Mouse (Mus musculus) hindbrain, embryonic 11.5 days (tissue): ENCODE data around the gene Ctcf. TPM values are rescaled to one million over a fixed set of nuclear protein-coding genes. Genes with fewer than 3 reads are reported as not detected.
A peak's percentile ranks its signal among the peaks of the same experiment; 100 is the strongest.

Experiments used
- ATAC-seq: fragments of 200-750 bp; cut with Nextera tagmentation; 2 replicates; pipeline ENCODE4 v1.8.0; 2017; ENCODE audit warnings: mild to moderate bottlenecking, moderate TSS enrichment, moderate library complexity; ENCODE audit not compliant: low FRiP score
- DNase-seq: peaks from one replicate; pipeline ENCODE4 v3.0.0-alpha.2; 2015; ENCODE audit warnings: low spot score
- H3K27ac ChIP-seq: fragments of 300-500 bp; sonication (generic); 2 replicates; pipeline ENCODE4 v1.5.1; 2014; ENCODE audit warnings: mild to moderate bottlenecking, low read depth, low read length
- H3K27me3 ChIP-seq: fragments of 300-500 bp; sonication (generic); 2 replicates; pipeline ENCODE4 v1.6.1; 2014; ENCODE audit warnings: mild to moderate bottlenecking, low read length, moderate library complexity, mixed read lengths; ENCODE audit not compliant: control insufficient read depth, insufficient read depth
- H3K36me3 ChIP-seq: fragments of 300-500 bp; sonication (generic); 2 replicates; pipeline ENCODE4 v1.6.1; 2014; ENCODE audit warnings: mild to moderate bottlenecking, low read length, moderate library complexity, mixed read lengths; ENCODE audit not compliant: control insufficient read depth, insufficient read depth
- H3K4me1 ChIP-seq: fragments of 300-500 bp; sonication (generic); replicated peaks from 2 replicates; pipeline ENCODE4 v1.6.1; 2014; ENCODE audit warnings: low read length, mixed read lengths; ENCODE audit not compliant: control insufficient read depth, insufficient read depth
- H3K4me2 ChIP-seq: fragments of 300-500 bp; sonication (generic); replicated peaks from 2 replicates; pipeline ENCODE4 v1.6.1; 2014; ENCODE audit warnings: mild to moderate bottlenecking, low read depth, low read length
- H3K4me3 ChIP-seq: fragments of 300-500 bp; sonication (generic); 2 replicates; pipeline ENCODE4 v1.5.1; 2014; ENCODE audit warnings: low read depth, low read length
- H3K9ac ChIP-seq: fragments of 300-500 bp; sonication (generic); 2 replicates; pipeline ENCODE4 v1.6.1; 2014; ENCODE audit warnings: low read depth, low read length
- H3K9me3 ChIP-seq: fragments of 300-500 bp; sonication (generic); 2 replicates; pipeline ENCODE4 v1.6.1; 2016; ENCODE audit warnings: low read length; ENCODE audit not compliant: control insufficient read depth
- WGBS: fragments of 180-500 bp; shearing (Covaris S2); extraction: QIAGEN DNeasy Blood & Tissue Kit; methylation state at CpG from one replicate; pipeline ENCODE4 v1.1.7; 2014; 5-methylcytosine and 5-hydroxymethylcytosine counted together
- polyA plus RNA-seq: library from polyadenylated mRNA; unstranded; fragments of >200 nt; fragmentation: Nextera tagmentation; extraction: Ambion mirVana; gene quantifications from 2 replicates; pipeline ENCODE4 v1.2.1, GENCODE M21; 2014

Ctcf gene
- polyA plus RNA-seq, 1 experiment from 2014 or later, result 121 TPM

GRCm38 (mm10) chr8:105621841-105622240, 14.5 kb upstream of the Ctcf start:
- WGBS, result 80% methylated on average over 4 of the region's 4 CpGs
- DNase-seq, result no peak
- Histone ChIP-seq H3K27ac (0 out of 2 replicates have a peak overlapping the region, but pooled peaks have one; percentile 63), H3K9me3 (no peaks in the 10 kb centered on the region), H3K9ac (no peak overlapping the region), H3K4me1 (no peaks in the 10 kb centered on the region), H3K4me3 (no peak overlapping the region), H3K4me2 (no peak overlapping the region), H3K36me3 (peaks cover 8% of the 10 kb centered on the region; the same call in 1 of the 2 replicates), H3K27me3 (no peaks in the 10 kb centered on the region)
- 0 out of 2 replicates have a peak, but pooled peaks have one; percentile 6 for ATAC-seq

GRCm38 (mm10) chr8:105622421-105622920, 13.9 kb upstream of the Ctcf start:
- Histone ChIP-seq H3K4me3 (no peak overlapping the region), H3K27me3 (no peaks in the 10 kb centered on the region), H3K36me3 (peaks cover 7% of the 10 kb centered on the region; the same call in 1 of the 2 replicates), H3K27ac (peak overlapping the region; percentile 63; the same call in 1 of the 2 replicates), H3K4me1 (no peaks in the 10 kb centered on the region), H3K9ac (no peak overlapping the region), H3K9me3 (no peaks in the 10 kb centered on the region), H3K4me2 (no peak overlapping the region)
- DNase-seq (peak; percentile 98), ATAC-seq (peak; percentile 92)
- 8% methylated on average over 8 of the region's 8 CpGs for WGBS

GRCm38 (mm10) chr8:105623118-105623517, 13.2 kb upstream of the Ctcf start:
- Histone ChIP-seq H3K4me3 (no peak overlapping the region), H3K4me1 (no peaks in the 10 kb centered on the region), H3K27me3 (no peaks in the 10 kb centered on the region), H3K9ac (no peak overlapping the region), H3K27ac (no peak overlapping the region), H3K9me3 (no peaks in the 10 kb centered on the region), H3K4me2 (no peak overlapping the region), H3K36me3 (peaks cover 6% of the 10 kb centered on the region; the same call in 1 of the 2 replicates)
- ATAC-seq, result no peak
- DNase-seq, result no peak
- 29% methylated on average over 5 of the region's 5 CpGs for WGBS

GRCm38 (mm10) chr8:105623679-105624245, 12.6 kb upstream of the Ctcf start:
- no peaks in the 10 kb centered on the region for H3K9me3 ChIP-seq
- H3K4me1 ChIP-seq, result no peaks in the 10 kb centered on the region
- H3K36me3 ChIP-seq, result peaks cover 5% of the 10 kb centered on the region; the same call in 1 of the 2 replicates
- no peak overlapping the region for H3K4me2 ChIP-seq
- no peak overlapping the region for H3K27ac ChIP-seq
- no peaks in the 10 kb centered on the region for H3K27me3 ChIP-seq
- H3K9ac ChIP-seq, result no peak overlapping the region
- DNase-seq, result no peak
- WGBS, result 50% methylated on average over 7 of the region's 7 CpGs
- ATAC-seq, result no peak
- no peak overlapping the region for H3K4me3 ChIP-seq

GRCm38 (mm10) chr8:105624401-105624800, 12.0 kb upstream of the Ctcf start:
- H3K27ac ChIP-seq, result no peak overlapping the region
- no peaks in the 10 kb centered on the region for H3K4me1 ChIP-seq
- peaks cover 5% of the 10 kb centered on the region; the same call in 1 of the 2 replicates for H3K36me3 ChIP-seq
- no peaks in the 10 kb centered on the region for H3K27me3 ChIP-seq
- H3K9me3 ChIP-seq, result no peaks in the 10 kb centered on the region
- H3K9ac ChIP-seq, result no peak overlapping the region
- 70% methylated on average over 3 of the region's 3 CpGs for WGBS
- no peak overlapping the region for H3K4me2 ChIP-seq
- DNase-seq, result no peak
- no peak for ATAC-seq
- H3K4me3 ChIP-seq, result no peak overlapping the region

GRCm38 (mm10) chr8:105624831-105625230, 11.5 kb upstream of the Ctcf start:
- DNase-seq (no peak), ATAC-seq (no peak)
- Histone ChIP-seq H3K27ac (no peak overlapping the region), H3K36me3 (peaks cover 5% of the 10 kb centered on the region; the same call in 1 of the 2 replicates), H3K4me1 (no peaks in the 10 kb centered on the region), H3K4me3 (no peak overlapping the region), H3K4me2 (no peak overlapping the region), H3K27me3 (no peaks in the 10 kb centered on the region), H3K9ac (no peak overlapping the region), H3K9me3 (no peaks in the 10 kb centered on the region)
- 71% methylated on average over 1 of the region's 1 CpGs for WGBS

- H3K4me3 ChIP-seq, result no peak overlapping the region
- no peak overlapping the region for H3K9ac ChIP-seq
- H3K36me3 ChIP-seq, result no peaks in the 10 kb centered on the region
- H3K4me2 ChIP-seq, result no peak overlapping the region
- H3K27me3 ChIP-seq, result no peaks in the 10 kb centered on the region
- no peak for ATAC-seq
- H3K27ac ChIP-seq, result no peak overlapping the region
- H3K9me3 ChIP-seq, result no peaks in the 10 kb centered on the region
- no peak for DNase-seq
- H3K4me1 ChIP-seq, result no peaks in the 10 kb centered on the region
- 79% methylated on average over 1 of the region's 1 CpGs for WGBS
These were observed 10.3 kb upstream of the Ctcf start for GRCm38 (mm10) chr8:105626086-105626485.

GRCm38 (mm10) chr8:105629337-105629736, 7.0 kb upstream of the Ctcf start:
- ATAC-seq (no peak), DNase-seq (no peak)
- Histone ChIP-seq H3K27ac (no peak overlapping the region), H3K4me3 (no peak overlapping the region), H3K27me3 (no peaks in the 10 kb centered on the region), H3K4me2 (no peak overlapping the region), H3K4me1 (no peaks in the 10 kb centered on the region), H3K36me3 (no peaks in the 10 kb centered on the region), H3K9me3 (no peaks in the 10 kb centered on the region), H3K9ac (no peak overlapping the region)
- WGBS, result 95% methylated on average over 4 of the region's 4 CpGs
